9 mouse cellular contexts compared by ENCODE assay signal in genomic region chr4:148830350-148830749, GRCm38 (mm10). TPM values are rescaled to one million over a fixed set of nuclear protein-coding genes. Genes with fewer than 3 reads are reported as not detected.
DNase-seq lines count a peak whose midpoint lies in the region; ATAC-seq and TF ChIP-seq lines count a peak whose summit lies in the region.
"Had no signal": no experiment of that assay in that cellular context is flagged by ENCODE, and none has a peak within 500 bp of the region (broad histone marks: within the 10 kb centered on the region; RNA-seq: fewer than 3 reads in every experiment).

No protein-coding gene starts in this region.

- no peak for TF ChIP-seq POLR2A in brain, embryonic 14.5 days (IDR thresholded peaks at IDR 0.05; ENCODE audit: borderline replicate concordance, extremely low read depth, insufficient read depth, insufficient read length, poor library complexity, severe bottlenecking)

- no peak for TF ChIP-seq CTCF in midbrain, postnatal 0 days (IDR thresholded peaks at IDR 0.05)
- no peak for TF ChIP-seq CTCF in brain, embryonic 14.5 days (IDR thresholded peaks at IDR 0.05; ENCODE audit: borderline replicate concordance, extremely low read depth, insufficient read depth, insufficient read length)
- no peak for TF ChIP-seq CTCF in lung, embryonic 14.5 days (IDR thresholded peaks at IDR 0.05; ENCODE audit: low read depth)

- H3K27ac ChIP-seq in midbrain, embryonic 10.5 days (replicated peaks) = no peak overlapping the region
- no peak overlapping the region for H3K27ac ChIP-seq in midbrain, postnatal 0 days (ENCODE audit: low read depth, low read length)
- H3K27ac ChIP-seq in lung, embryonic 14.5 days (ENCODE audit: low read depth) = no peak overlapping the region
- H3K27ac ChIP-seq: liver, embryonic 14.5 days had no signal

- H3K36me3 ChIP-seq in midbrain, embryonic 10.5 days = no peaks in the 10 kb centered on the region
- H3K36me3 ChIP-seq in midbrain, postnatal 0 days (ENCODE audit: insufficient read depth, low read length) = no peaks in the 10 kb centered on the region
- H3K36me3 ChIP-seq in lung, embryonic 14.5 days (ENCODE audit: insufficient read depth) = no peaks in the 10 kb centered on the region

- WGBS in midbrain, embryonic 10.5 days = 65% methylated on average over 7 of the region's 7 CpGs
- WGBS in midbrain, postnatal 0 days = 57% methylated on average over 7 of the region's 7 CpGs
- 49% methylated on average over 7 of the region's 7 CpGs for WGBS in lung, embryonic 14.5 days

- ATAC-seq in midbrain, postnatal 0 days (ENCODE audit: low FRiP score) = no peak
- peak; percentile 55 for ATAC-seq in lung, embryonic 14.5 days (ENCODE audit: insufficient read depth)

- DNase-seq in midbrain, embryonic 10.5 days (ENCODE audit: low spot score) = peak; percentile 41
- DNase-seq in midbrain, postnatal 0 days (ENCODE audit: low spot score) = no peak
- DNase-seq in brain, embryonic 14.5 days (ENCODE audit: low read depth) = peak; percentile 55
- DNase-seq in lung, embryonic 14.5 days = peak; percentile 43
- DNase-seq in testis, postnatal 14 days (ENCODE audit: low spot score) = peak; percentile 74
- DNase-seq in adrenal gland, postnatal 10 days = no peak
- no peak for DNase-seq in gastrocnemius, adult 8-10 months (ENCODE audit: low spot score in 2 of 2)
- DNase-seq: right cerebral cortex, postnatal 25 days had no signal

- H3K27me3 ChIP-seq in midbrain, embryonic 10.5 days (ENCODE audit: low read depth, poor library complexity, severe bottlenecking) = peaks cover 48% of the 10 kb centered on the region
- 0 out of 2 replicates have a peak, but pooled peaks cover 2% of the 10 kb centered on the region for H3K27me3 ChIP-seq in midbrain, postnatal 0 days (ENCODE audit: insufficient read depth, low read length)
- no peaks in the 10 kb centered on the region for H3K27me3 ChIP-seq in lung, embryonic 14.5 days (ENCODE audit: insufficient read depth, low read length)

- H3K4me1 ChIP-seq in midbrain, embryonic 10.5 days = peaks cover 38% of the 10 kb centered on the region
- no peaks in the 10 kb centered on the region for H3K4me1 ChIP-seq in midbrain, postnatal 0 days (ENCODE audit: insufficient read depth, low read length)
- peaks cover 12% of the 10 kb centered on the region for H3K4me1 ChIP-seq in lung, embryonic 14.5 days (ENCODE audit: insufficient read depth)

- no peak overlapping the region for H3K9ac ChIP-seq in midbrain, postnatal 0 days (replicated peaks; ENCODE audit: low read length, poor library complexity, severe bottlenecking)
- H3K9ac ChIP-seq in lung, embryonic 14.5 days = no peak overlapping the region
- H3K9ac ChIP-seq: liver, embryonic 14.5 days had no signal

- no peak overlapping the region for H3K4me2 ChIP-seq in midbrain, postnatal 0 days (ENCODE audit: low read depth, low read length, poor library complexity, severe bottlenecking)
- no peak overlapping the region for H3K4me2 ChIP-seq in lung, embryonic 14.5 days

- H3K4me3 ChIP-seq in midbrain, embryonic 10.5 days = no peak overlapping the region
- no peak overlapping the region for H3K4me3 ChIP-seq in midbrain, postnatal 0 days (ENCODE audit: low read depth, low read length)
- H3K4me3 ChIP-seq in lung, embryonic 14.5 days (ENCODE audit: low read depth, low read length) = no peak overlapping the region

- no peaks in the 10 kb centered on the region for H3K9me3 ChIP-seq in midbrain, embryonic 10.5 days (replicated peaks)
- no peaks in the 10 kb centered on the region for H3K9me3 ChIP-seq in midbrain, postnatal 0 days (ENCODE audit: low read length)
- H3K9me3 ChIP-seq in lung, embryonic 14.5 days (ENCODE audit: low read depth, low read length) = no peaks in the 10 kb centered on the region

RNA-seq across cellular contexts. Expression of gene Casz1, which starts 26.1 kb away (rescaled TPM):
- 2.9 and 6.3 TPM in 2 replicates for polyA plus RNA-seq in midbrain, embryonic 10.5 days (2016; fragmentation: Nextera tagmentation; extraction: Ambion mirVana)
- total RNA-seq in midbrain, postnatal 0 days (2014; rRNA removed) = 3.7 and 4.0 TPM in 2 replicates
- polyA plus RNA-seq in midbrain, postnatal 0 days (2015; fragmentation: Nextera tagmentation; extraction: Ambion mirVana) = 2.0 TPM in 2 replicates
- polyA plus RNA-seq in brain, embryonic 14.5 days (2012; rRNA removed) = 2.9 and 6.9 TPM in 2 replicates
- 6.9 and 8.3 TPM in 2 replicates for polyA plus RNA-seq in lung, embryonic 14.5 days (2014; fragmentation: Nextera tagmentation; extraction: Ambion mirVana)
- total RNA-seq in adrenal gland, postnatal 10 days (2021) = 10 to 100 TPM in 1 of 2 experiments, 1 to 10 TPM in 1; 7.4 to 10.9 TPM
- 10 to 100 TPM; 36.6 to 45.1 (median 43.9) TPM for total RNA-seq in gastrocnemius, adult 8-10 months (2022)

Comparison
In these comparisons a context has a peak if more than half of its experiments do, and no peak if none do; other contexts are left out.
1. DNase-seq: peak in midbrain, embryonic 10.5 days (single experiment), brain, embryonic 14.5 days (single experiment), lung, embryonic 14.5 days (single experiment) and testis, postnatal 14 days (single experiment); none in midbrain, postnatal 0 days (single experiment), adrenal gland, postnatal 10 days (single experiment) and gastrocnemius, adult 8-10 months (0 of 2).